Mouse (Mus musculus): Measurements from ENCODE around the gene Siah1a.
A peak's percentile ranks its signal among the peaks of the same experiment; 100 is the strongest.

The Siah1a gene

DNA sequence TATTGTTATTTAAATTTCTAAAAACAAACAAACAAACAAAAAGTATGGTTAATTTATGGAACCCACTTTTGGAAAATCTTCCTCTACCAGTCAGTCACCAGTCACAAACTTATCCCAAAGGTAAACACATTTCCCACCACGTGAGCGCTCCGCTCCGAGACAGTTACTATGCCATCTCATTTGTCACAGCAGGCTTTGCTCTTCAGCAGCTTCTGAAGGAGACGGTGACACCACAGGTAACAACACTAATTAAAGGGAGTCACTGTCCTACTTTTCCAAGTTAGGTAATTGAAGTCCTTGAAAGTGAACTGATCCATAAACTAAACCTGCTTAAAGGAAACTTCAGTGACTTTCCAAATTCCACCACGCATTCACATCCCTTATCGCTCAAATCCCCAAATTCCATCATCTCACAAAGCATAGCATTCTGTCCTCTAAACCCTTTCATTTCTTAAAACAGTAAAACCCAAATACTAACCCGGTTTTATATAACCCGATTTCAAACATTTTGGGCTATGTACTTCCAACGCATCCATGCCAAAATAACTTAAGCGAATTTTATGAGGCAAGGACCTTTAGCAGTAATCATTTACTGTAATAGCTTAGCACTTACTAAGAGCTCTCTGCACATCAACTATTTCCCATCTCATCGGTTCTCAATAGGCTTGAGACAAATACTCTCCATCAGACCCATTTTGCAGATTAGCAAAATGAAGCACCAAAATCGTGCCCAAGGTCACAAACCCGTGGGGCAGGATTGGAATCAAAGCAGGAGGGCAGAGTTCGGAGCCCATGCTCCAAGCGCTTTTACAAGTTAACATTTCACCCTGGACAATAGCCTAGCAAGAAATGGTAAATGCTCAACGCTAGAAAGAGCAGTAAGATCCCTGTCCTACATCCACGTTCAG, 1.2 kb downstream of the Siah1a start:
- DNase-seq: no peak

DNA sequence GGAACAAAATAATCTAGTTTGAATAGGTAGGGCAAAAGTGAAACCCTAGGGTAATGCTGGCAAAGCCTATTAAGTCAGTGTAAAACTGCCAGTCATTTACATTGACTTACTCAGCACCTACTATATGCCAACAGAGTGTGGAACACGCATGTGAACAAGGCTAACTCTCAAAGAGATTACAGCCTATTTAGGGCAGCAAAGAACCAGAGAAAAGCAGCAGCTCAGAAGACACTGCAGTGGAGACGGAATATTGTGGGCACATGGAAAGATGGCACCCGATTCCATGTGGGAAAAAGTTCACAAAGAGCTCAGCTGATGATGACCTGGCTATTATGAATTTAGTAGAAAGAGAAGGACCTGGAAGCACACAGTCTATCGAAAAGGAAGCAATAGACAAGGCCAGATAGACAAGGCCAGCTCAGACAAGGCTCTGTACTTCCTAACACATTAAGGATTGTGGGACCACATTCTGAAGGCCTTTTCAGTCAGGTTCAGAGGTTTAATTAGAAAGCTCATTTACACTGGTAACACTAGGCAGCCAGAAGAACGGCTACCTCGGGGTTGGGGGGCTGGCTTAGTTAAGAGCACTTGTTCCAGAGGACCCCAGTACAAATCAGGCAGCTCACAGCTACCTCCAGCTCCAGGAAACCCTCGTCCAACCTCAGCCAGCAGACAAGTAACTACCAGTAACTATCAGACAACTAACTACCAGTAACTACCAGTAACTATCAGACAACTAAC, 3.0 kb downstream of the Siah1a start:
- no peak for DNase-seq

DNA sequence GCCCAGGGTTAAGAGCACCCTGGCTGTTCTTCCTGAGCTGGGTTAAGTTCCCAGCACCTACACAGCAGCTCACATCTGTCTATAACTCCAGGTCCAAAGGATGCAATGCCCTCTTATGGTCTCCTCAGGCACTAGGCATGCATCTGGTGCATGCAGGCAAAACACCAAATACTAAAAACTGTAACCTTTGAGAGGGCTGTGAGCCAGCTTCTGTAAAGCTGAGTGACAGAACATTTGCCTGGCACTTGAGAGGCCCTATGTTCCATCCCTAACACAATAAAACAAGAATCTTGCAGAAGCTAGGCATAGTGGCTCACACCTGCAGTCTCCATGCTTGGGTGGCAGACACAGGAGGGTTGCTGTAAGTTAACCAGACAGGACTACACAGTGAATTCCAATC, 4.1 kb downstream of the Siah1a start:
- no peak for DNase-seq

DNA sequence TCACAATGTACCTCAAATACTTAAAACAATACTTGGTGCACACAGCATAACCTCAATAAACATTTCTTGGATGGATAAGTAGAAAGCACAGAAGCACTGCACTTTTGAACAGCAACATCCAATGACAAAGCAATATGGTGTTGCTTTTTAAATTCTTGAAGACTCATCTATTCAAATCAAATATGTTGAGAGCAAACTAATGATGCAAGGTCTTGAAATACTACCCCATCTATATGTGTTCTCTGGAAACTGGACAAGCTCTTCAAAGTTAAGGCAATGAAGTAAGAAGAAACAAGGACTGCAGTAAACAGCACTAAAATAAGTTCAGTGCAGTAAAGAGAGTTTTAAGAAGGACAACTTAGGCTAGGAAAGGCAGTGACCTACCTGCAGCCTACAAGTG, 4.8 kb downstream of the Siah1a start:
- DNase-seq: no peak

DNA sequence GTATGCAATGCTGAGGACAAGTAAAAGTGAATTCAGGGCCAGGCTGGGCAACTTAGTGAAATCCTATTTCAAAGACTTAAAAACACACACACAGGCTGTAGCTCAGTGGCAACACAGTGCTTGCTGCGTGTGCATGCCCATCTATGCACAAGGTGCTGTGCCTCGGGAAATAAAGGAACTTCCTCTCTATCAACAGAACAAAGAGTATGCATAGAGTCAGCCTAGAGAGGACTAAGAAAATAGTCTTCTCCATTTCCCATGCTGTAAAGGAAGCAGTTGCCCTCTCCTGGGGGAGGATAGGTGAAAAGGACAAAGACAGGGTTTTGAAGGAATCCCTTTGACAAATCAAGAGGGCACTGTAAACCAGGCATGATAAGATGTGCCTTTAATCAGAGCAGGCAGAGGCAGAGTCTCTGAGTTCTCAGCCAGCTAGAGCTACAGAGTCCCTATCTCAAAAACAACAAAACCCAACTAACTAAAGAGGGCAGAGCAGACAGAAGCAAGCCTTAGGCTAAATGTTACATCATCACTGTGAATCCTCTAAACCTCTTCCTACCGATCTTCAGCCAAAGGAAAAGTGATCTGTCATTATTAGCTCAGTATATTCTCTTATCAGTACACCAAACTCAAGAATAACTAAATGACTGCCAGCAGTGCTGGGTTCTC, 10.2 kb downstream of the Siah1a start:
- no peak for DNase-seq

DNA sequence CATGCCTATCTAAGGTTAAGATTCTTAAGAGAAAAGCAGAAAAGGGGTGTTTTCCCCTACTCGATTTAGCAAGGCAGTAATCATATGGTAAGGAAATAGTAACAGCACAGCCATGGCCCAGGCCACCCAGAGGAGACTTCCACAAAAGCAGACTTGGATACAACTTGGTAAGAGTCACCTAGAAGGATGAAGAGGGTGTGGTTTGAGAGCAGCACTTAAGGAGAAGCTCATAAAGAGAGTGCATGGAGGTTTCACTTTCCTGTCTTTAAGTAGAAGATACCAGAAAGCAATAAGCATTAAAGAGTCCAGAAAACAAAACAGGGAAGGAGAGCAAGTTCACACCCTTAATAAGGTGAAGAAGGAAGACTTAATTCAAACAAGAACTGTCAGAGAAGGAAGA, 10.8 kb downstream of the Siah1a start:
- DNase-seq: no peak

DNA sequence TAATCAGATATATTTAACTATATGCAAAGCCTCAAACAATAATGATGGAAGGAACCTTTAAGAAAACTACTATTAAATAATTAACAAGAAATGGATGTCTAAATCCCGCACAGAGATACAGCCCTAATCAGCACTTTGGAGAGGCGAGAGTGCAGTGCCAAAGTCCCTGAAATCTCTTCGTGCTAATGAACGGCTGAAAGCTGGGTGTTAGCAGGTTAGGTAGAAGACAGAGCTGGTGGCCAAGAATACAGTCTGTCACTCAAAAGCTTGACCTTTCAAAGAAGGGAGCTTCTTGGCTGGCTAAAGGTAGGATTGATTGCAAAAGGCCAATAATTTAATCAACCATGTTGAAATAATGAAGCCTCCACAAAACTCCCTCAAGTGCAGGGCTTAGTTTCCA, 11.6 kb downstream of the Siah1a start:
- DNase-seq: peak; percentile 52

DNA sequence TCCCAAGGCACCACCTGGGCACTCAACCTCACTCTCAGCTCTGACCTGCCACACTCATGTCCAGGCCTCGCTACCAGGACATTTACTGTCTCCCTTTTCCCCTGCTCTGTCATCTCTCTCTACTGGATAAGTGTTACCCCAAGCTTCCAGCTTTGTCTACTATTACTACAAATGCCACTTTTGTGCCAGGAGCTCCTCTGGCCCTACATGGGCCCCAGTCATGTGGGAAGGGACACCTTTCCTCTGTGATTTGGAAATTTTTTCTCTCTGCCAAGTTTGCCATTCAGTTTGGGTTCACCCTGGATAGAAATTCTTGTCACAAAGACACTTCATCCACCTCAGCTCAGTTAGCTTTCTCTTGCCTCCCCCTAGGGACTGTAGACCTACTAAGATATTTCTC, 14.9 kb downstream of the Siah1a start:
- no peak for DNase-seq

DNA sequence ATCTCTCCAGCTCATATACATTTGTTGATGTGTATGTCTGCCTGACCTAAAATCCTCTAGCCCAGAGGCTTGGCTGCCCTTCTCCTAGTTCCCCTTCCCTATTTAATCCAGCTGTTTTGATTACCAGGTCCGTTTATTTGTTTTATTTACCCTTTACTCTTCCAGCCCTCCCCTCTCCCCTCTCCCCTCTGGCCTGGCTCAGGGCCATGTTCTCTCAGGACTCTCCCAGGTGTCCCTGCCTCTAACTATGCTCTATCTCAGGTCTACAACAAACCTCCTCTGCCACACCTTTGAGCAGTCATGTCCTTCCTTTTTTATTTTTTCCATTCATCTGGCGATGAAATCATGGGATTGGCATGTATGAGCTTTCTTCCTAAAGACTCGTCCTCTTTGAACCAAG, 15.4 kb downstream of the Siah1a start:
- DNase-seq: no peak

DNA sequence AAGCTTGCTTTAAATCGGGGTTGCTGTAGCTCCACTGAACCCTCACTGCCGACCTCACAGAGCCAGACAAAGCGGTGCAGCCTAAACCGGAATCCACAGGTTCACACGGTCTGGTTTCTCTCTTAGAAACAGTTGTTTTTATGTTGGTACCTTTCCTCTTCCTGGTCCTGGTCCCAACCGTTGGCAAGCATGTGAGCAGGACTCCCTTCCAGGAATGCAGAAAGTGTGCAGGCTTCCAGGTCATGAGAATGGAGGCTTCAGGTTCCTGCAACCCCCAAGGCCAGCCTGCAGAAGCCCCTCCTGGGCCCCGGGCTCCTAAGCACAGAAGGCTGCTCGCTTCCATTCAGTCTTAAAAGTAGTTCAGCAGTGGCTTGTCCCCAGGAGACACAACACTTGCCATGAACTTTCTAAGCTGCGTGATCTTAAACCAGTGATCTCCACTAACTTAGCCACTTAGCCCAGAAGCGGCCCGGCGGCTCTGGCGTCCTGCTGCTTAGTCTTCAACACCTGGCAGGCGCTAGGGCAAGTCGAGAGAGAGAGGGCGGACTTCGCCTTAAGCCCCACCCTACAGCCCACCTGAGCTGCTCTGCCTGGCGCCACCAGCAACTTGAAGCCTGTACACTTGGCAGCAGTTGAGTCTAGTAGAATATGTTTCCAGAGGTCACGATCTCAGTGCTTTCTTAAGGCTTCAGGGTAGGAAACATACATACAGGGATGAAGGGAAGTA, 17.3 kb downstream of the Siah1a start:
- peak; percentile 35 for DNase-seq

DNA sequence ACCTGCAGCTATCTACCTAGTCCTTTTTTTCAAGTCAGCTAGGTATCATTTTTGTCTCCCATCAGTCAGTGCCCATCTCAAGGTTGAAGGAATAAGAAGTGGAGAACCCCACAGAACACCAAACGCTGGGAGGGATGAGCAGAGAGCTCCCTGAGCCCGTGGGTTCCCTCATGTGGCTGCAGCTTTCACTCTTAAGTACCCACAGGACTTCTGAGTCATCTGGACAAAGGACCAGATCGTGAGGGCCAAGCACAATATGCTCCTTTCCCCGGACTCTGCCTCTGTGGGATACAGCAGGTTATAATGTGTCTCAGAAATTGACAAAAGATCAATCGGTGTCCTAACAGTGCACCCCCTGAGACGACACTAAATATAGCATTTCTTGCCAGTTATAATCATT, 18.8 kb downstream of the Siah1a start:
- DNase-seq: no peak

DNA sequence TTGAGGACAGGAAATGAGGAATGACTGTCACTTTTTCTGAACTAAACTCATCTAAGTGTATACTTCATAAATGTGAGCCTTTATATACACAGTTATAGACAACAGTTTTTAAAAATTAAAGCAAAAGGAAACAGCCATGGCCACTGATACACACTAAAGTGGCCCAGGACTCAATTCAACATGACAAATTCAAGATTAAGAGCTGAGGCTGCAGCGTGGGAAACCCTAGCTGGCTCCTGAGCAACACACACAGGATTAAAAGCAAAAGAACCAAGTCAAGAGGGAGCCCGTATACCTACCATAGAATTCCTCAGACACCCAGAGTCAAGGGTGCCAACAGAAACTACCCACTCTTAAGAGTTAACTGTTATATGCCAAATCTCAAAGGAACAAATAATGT, 24.2 kb downstream of the Siah1a start:
- DNase-seq: no peak

DNA sequence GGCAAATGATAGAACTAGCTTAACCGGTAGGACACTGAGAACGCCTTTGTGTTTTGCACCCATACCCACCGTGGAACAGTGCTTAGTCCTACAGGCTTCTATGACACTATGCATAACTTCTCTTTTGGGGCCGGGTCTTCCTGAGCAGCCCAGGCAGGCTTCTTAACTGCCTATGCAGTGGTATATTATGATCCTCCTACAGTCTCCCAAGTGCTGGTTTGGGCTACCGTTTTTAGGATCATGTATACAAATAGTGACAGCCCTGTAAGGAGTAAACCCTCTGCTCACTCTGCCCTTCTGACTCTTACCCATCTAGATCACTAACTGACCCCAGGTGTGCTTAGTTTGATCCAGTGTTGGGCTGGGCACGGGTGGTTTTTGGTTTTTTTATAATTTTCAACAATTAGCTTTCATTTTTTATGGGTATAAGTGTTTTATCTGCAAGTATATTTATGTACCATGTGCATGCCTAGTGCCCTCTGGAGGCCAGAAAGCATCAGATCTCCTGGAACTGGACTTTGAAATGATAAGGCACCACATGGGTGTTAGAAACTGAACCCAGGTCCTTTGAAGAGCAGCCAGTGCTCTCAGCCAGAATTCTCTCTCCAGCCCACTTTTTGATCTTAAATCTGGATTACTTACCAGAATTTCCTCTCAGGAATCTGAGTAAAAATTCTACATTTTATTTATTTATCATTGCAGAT, 24.8 kb downstream of the Siah1a start:
- no peak for DNase-seq

DNA sequence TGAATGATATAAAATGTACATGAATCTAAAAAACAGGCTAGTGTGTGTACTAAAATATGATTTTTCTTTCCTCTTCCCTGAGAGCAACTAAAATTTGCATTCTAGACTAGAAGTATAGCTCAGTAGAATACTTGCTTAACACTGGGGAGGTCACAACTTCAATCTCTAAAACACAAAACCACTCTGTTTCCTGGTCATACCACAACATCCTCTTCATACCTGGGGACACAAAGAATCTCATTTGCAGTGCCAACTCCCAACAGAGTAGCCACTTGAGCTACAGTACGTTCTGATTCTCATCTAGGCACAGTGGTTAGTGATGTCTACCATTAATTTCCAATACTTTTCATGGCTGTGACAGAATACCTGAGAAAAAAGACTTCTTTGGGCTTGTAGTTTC, 26.4 kb downstream of the Siah1a start:
- DNase-seq: no peak

DNA sequence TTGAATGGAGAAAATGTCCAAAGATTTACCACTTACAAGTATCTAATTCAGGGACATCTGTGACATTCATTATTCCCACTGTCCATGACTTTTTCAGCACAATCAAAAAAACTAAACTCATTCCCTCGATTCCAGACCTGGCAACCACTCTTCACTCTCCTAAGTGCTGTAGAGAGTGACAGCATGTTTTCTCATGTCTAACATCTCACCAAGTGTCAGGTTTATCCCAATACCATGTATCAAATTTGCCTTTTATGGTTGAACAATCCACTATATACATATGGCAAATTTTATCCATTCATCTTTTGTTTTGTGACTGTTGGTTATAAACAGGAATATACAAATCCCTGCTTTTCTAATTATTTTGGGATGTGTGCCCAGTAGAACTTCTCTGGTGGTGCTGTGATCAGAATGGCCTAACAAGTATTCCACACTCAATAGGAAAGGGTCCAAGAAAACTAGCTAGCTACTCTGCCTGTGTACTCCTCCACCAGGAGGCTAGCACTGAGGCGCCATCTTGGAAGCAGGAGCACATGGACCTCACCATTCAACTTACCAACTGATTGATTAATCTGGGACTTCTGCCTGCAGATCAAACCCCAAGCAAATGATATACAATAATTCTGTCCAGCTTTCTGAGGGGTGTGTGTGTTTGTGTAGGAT, 27.3 kb downstream of the Siah1a start:
- DNase-seq: no peak

DNA sequence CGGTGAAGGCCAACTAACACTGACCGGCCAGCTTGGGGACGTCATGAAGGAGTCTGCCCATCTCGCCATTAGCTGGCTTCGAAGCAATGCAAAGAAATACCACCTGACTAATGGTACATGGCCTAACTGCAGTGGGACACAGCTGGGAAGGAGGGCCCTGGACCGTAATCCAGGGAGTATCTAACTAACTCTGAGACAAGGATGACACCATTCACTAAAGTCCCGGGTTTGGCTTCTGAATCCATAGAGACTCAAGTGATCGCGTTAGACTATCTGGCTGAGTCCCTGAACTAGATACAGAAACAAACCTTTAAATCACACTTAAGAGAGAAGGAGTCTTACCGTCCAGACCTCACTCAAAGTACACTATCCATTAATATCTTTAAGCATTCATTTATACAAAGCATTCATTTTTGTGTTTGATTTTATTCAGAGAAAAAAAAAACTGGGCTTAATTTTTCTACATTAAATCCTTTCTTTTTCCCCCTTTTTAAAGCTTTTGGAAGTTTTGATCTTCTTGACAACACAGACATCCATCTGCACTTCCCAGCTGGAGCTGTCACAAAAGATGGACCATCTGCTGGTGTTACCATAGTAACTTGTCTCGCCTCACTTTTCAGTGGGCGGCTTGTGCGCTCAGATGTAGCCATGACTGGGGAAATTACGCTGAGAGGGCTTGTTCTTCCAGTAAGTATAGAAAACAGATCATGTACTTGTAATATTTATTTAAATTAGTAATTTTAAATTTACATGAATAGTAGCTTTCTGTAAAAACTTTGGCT, 32.1 kb downstream of the Siah1a start:
- DNase-seq: no peak

DNA sequence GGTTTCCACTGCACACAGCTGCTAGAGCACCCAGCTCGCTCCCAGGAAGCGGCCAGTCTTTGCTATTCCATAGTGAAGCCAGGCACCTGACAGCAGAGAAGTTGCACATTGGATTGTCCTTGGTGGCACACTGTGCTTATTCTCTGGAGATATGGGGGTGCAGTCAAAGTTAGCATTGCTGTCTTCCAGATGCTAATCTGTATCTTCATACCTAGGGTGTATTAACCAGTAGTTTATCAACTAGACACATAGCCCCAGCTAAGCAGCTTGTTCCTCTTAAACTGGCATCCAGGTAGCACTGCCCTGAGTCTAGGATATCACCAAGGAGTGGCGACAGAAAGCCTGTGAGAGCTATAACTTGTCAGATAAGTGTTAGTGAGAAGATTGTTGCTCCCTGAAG, 33.1 kb downstream of the Siah1a start:
- DNase-seq: no peak

DNA sequence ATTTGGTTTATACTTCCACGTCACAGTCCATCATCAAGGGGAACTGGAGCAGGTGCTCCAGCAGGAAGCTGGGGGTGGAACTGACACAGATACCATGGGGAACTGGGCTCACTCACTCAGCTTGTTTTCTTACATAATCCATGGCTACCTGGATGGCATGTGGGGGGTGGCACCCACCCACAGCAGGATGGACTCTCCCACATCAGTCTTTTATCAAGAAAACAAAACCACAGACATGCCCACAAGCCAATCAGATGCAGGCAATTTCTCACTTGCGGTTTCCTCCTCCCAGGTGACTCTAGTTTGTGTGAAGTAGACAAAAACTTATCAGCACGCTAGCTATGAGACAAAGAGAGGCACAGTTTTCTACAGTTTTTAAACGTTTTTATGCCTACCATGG, 37.9 kb downstream of the Siah1a start:
- DNase-seq: no peak

DNA sequence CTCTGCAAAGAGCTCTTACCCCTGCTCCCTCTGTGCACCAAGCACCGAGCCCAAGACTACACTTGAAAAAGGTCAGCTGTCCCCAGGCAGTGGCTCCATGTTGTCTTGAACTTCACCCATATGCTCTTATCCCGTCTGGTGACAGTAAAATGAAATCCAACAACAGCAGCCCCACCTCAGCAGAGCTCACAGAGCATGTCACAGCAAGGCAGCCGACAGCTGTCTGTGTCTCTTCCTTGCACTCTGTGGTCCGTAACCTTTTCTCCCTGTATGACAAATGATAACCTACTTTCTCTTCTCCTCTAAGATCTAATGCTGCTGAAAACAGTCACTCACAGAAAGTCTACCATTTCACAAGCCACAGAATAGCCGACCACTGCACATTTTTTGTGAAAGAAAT, 39.0 kb downstream of the Siah1a start:
- DNase-seq: no peak

DNA sequence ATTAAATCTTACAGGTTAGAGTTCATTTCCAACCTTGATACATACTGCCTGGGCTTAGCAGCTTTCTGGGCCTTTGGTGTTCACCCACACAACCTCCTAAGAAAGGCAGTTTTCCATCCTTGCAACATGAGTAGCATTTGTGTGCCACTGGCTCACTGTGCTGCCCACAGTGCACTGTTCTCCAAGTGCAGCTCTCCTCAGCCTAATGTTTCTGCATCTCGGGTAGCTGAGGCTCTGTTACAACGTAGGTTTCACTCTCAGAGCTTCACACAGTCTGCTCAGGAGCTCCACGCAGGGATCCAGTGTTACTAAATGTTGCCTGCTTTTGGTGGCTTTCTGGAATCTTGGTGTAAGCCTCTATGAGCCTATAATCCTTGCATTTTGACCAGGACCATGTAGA, 40.4 kb downstream of the Siah1a start:
- DNase-seq: no peak

DNA sequence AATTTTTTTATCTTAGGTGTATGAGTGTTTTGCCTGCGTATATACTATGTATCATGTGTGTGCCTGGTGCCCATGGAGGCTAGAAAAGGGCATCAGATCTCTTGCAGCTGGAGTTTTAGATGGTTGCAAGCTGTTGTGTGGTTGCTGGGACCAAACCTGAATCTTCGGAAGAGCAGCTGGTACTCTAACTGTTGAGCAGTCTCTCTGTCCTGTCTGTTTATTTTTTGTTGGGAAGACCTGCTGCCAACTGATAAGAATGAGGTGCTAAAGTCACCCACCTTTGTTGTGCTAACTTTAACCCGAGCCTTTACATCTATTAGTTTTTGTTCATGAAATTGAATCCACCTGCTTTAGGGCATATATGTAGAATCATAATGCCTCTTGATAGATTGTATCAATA, 43.3 kb downstream of the Siah1a start:
- DNase-seq: no peak
